Mouse (Mus musculus) MEL (cell line): Measurements from ENCODE around the gene Arhgap24. TPM values are rescaled to one million over a fixed set of nuclear protein-coding genes. Genes with fewer than 3 reads are reported as not detected.
A peak's percentile ranks its signal among the peaks of the same experiment; 100 is the strongest.

Experiments used
- DNase-seq: peaks from one replicate; pipeline ENCODE4 v3.0.0; 2011; ENCODE audit warnings: low read depth, low spot score
- H3K27ac ChIP-seq: 2 replicates; pipeline ENCODE4 v1.5.1; 2012; ENCODE audit warnings: low read depth, mild to moderate bottlenecking, control low read depth, low read length, moderate library complexity; ENCODE audit not compliant: control insufficient read depth
- H3K27me3 ChIP-seq, 2 experiments: fragments of 150-350 bp in 1 of 2; sonication (generic) in 1 of 2; 2 replicates each; pipeline ENCODE4 v1.6.1; 2012; ENCODE audit warnings: low read length in 2 of 2, mild to moderate bottlenecking in 2 of 2, improper control_type of control experiment in 1 of 2, moderate library complexity in 1 of 2; ENCODE audit not compliant: insufficient read depth in 2 of 2, control insufficient read depth in 1 of 2
- H3K36me3 ChIP-seq, 2 experiments: 2 replicates each; pipeline ENCODE4 v1.6.1; 2012 to 2014; ENCODE audit warnings: low read length in 2 of 2, improper control_type of control experiment in 1 of 2, inconsistent platforms in 1 of 2, mild to moderate bottlenecking in 1 of 2; ENCODE audit not compliant: insufficient read depth in 2 of 2, control insufficient read depth in 1 of 2
- H3K4me1 ChIP-seq, 2 experiments: fragments of 150-350 bp in 1 of 2; sonication (generic) in 1 of 2; 2 replicates each; pipeline ENCODE4 v1.6.1; 2012; ENCODE audit warnings: low read length in 2 of 2, improper control_type of control experiment in 1 of 2, mild to moderate bottlenecking in 1 of 2; ENCODE audit not compliant: insufficient read depth in 2 of 2, control insufficient read depth in 1 of 2
- H3K4me3 ChIP-seq, 2 experiments: fragments of 150-350 bp in 1 of 2; sonication (generic) in 1 of 2; 2 replicates each; pipeline ENCODE4 v1.5.1; 2012; ENCODE audit warnings: low read depth in 2 of 2, low read length in 2 of 2, mild to moderate bottlenecking in 2 of 2, moderate library complexity in 2 of 2, control low read depth in 1 of 2, improper control_type of control experiment in 1 of 2; ENCODE audit not compliant: control insufficient read depth in 1 of 2, insufficient read depth in 1 of 2
- H3K79me2 ChIP-seq: 2 replicates; pipeline ENCODE4 v1.6.1; 2012; ENCODE audit warnings: mild to moderate bottlenecking, low read length, moderate library complexity; ENCODE audit not compliant: control insufficient read depth, poor library complexity, insufficient read depth
- H3K9ac ChIP-seq: 2 replicates; pipeline ENCODE4 v1.6.1; 2012; ENCODE audit warnings: low read depth, mild to moderate bottlenecking, control low read depth, low read length, moderate library complexity; ENCODE audit not compliant: control insufficient read depth, poor library complexity, severe bottlenecking
- H3K9me3 ChIP-seq: fragments of 150-350 bp; sonication (generic); replicated peaks from 2 replicates; pipeline ENCODE4 v1.6.1; 2012; ENCODE audit warnings: mild to moderate bottlenecking, low read length, improper control_type of control experiment, moderate library complexity; ENCODE audit not compliant: insufficient read depth
- CTCF ChIP-seq, 3 experiments: IDR thresholded peaks in 2 of 3; conservative IDR thresholded peaks in 1 of 3; 2 replicates each; pipeline ENCODE4 v1.5.1; 2011 to 2012; ENCODE audit warnings: low read length in 3 of 3, low read depth in 2 of 3, mild to moderate bottlenecking in 2 of 3, improper control_type of control experiment in 1 of 3, inconsistent platforms in 1 of 3, mixed read lengths in 1 of 3, moderate library complexity in 1 of 3; ENCODE audit not compliant: control insufficient read depth in 1 of 3, insufficient read depth in 1 of 3, poor library complexity in 1 of 3, severe bottlenecking in 1 of 3
- E2F4 ChIP-seq: IDR thresholded peaks from 2 replicates; pipeline ENCODE4 v1.6.1; 2011; ENCODE audit warnings: low read depth, low read length, improper control_type of control experiment, borderline replicate concordance
- ELF1 ChIP-seq: IDR thresholded peaks from 2 replicates; pipeline ENCODE4 v1.6.1; 2014; ENCODE audit warnings: low read depth, mild to moderate bottlenecking, inconsistent platforms, low read length, improper control_type of control experiment, moderate library complexity
- EP300 ChIP-seq, 2 experiments: IDR thresholded peaks; 2 replicates each; pipeline ENCODE4 v1.6.1; 2011; ENCODE audit warnings: improper control_type of control experiment in 2 of 2, low read length in 2 of 2, low read depth in 1 of 2, mild to moderate bottlenecking in 1 of 2
- ETS1 ChIP-seq: IDR thresholded peaks from 2 replicates; pipeline ENCODE4 v1.6.1; 2012; ENCODE audit warnings: low read depth, mild to moderate bottlenecking, inconsistent platforms, low read length, improper control_type of control experiment, moderate library complexity
- KAT2A ChIP-seq: conservative IDR thresholded peaks from 2 replicates; pipeline ENCODE4 v1.6.1; 2012; ENCODE audit warnings: low read depth, low read length, improper control_type of control experiment, inconsistent platforms
- MAX ChIP-seq: IDR thresholded peaks from 2 replicates; pipeline ENCODE4 v1.6.1; 2011; ENCODE audit warnings: low read length, improper control_type of control experiment
- MXI1 ChIP-seq: IDR thresholded peaks from 2 replicates; pipeline ENCODE4 v1.6.1; 2011; ENCODE audit warnings: mild to moderate bottlenecking, low read depth, low read length, improper control_type of control experiment
- MYB ChIP-seq: IDR thresholded peaks from 2 replicates; pipeline ENCODE4 v1.6.1; 2011; ENCODE audit warnings: mild to moderate bottlenecking, low read depth, low read length, improper control_type of control experiment
- MYC ChIP-seq: IDR thresholded peaks from 2 replicates; pipeline ENCODE4 v1.6.1; 2011; ENCODE audit warnings: low read depth, mild to moderate bottlenecking, low read length, improper control_type of control experiment, moderate library complexity
- NRF1 ChIP-seq: IDR thresholded peaks from 2 replicates; pipeline ENCODE4 v1.6.1; 2014; ENCODE audit warnings: low read depth, mild to moderate bottlenecking, inconsistent platforms, low read length, improper control_type of control experiment, moderate library complexity; ENCODE audit not compliant: poor library complexity, insufficient read depth, severe bottlenecking
- POLR2AphosphoS5 ChIP-seq: IDR thresholded peaks from 2 replicates; pipeline ENCODE4 v1.6.1; 2012; ENCODE audit warnings: low read depth, borderline replicate concordance, mild to moderate bottlenecking, inconsistent platforms, low read length, moderate library complexity, mixed read lengths
- RAD21 ChIP-seq: IDR thresholded peaks from 2 replicates; pipeline ENCODE4 v1.6.1; 2011; ENCODE audit warnings: mild to moderate bottlenecking, low read depth, low read length, improper control_type of control experiment
- SIN3A ChIP-seq: IDR thresholded peaks from 2 replicates; pipeline ENCODE4 v1.6.1; 2012; ENCODE audit warnings: low read length, improper control_type of control experiment, inconsistent platforms
- SMC3 ChIP-seq: IDR thresholded peaks from 2 replicates; pipeline ENCODE4 v1.6.1; 2011; ENCODE audit warnings: low read depth, low read length, improper control_type of control experiment
- TBP ChIP-seq: IDR thresholded peaks from 2 replicates; pipeline ENCODE4 v1.8.0; 2011; ENCODE audit warnings: low read depth, low read length, improper control_type of control experiment
- TCF12 ChIP-seq: IDR thresholded peaks from 2 replicates; pipeline ENCODE4 v1.6.1; 2014; ENCODE audit warnings: low read depth, mild to moderate bottlenecking, inconsistent platforms, low read length, improper control_type of control experiment, moderate library complexity
- USF1 ChIP-seq: IDR thresholded peaks from 2 replicates; pipeline ENCODE4 v1.6.1; 2014; ENCODE audit warnings: low read depth, mild to moderate bottlenecking, inconsistent platforms, low read length, improper control_type of control experiment, moderate library complexity
- ZMIZ1 ChIP-seq: IDR thresholded peaks from 2 replicates; pipeline ENCODE4 v1.6.1; 2012; ENCODE audit warnings: low read depth, mild to moderate bottlenecking, inconsistent platforms, low read length, improper control_type of control experiment, moderate library complexity
- ZNF384 ChIP-seq: IDR thresholded peaks from 2 replicates; pipeline ENCODE4 v1.6.1; 2012; ENCODE audit warnings: low read depth, mild to moderate bottlenecking, inconsistent platforms, low read length, improper control_type of control experiment
- polyA plus RNA-seq, 2 experiments: library from polyadenylated mRNA; stranded (reverse) in 1 of 2; unstranded in 1 of 2; fragments of >175 nt in 1 of 2; fragments of >200 nt in 1 of 2; gene quantifications; 2 replicates each; pipeline versions ENCODE4 v1.2.1 to v1.2.4; 2012; ENCODE audit warnings: low replicate concordance in 2 of 2, low read depth in 1 of 2; ENCODE audit not compliant: insufficient read length in 2 of 2, insufficient read depth in 1 of 2, missing spikeins in 1 of 2
- total RNA-seq: library from RNA; depleted of rRNA; stranded (reverse); fragments of 300-350 nt; gene quantifications from 2 replicates; pipeline ENCODE4 v1.2.3, GENCODE M21; 2012

Arhgap24 gene
- total and polyA plus RNA-seq, 3 experiments, result not detected

DNA sequence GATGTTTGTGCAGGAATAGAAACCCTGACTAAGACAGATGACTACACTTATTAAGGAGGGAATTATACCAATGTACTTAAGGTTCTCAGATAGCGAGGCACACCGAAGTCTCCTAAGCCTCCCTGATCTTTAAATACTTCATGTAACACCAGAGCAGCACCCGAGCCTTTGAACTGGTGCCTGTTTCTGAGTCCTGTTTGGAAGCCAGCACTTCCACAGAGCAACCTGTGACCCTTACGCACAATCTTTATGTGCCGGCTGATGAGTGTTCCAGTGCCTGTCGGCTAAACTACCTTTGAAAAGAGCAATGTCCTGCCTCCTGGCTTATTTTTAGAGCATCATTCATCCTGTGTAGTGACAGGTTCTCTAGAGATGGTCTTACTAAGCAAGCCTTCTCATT is 221.4 kb downstream of the Arhgap24 start:
- Histone ChIP-seq H3K4me1 (no peaks in the 10 kb centered on the region), H3K27me3 (no peaks in the 10 kb centered on the region), H3K27ac (no peak overlapping the region), H3K9me3 (no peaks in the 10 kb centered on the region), H3K36me3 (no peaks in the 10 kb centered on the region), H3K9ac (no peak overlapping the region), H3K79me2 (no peaks in the 10 kb centered on the region), H3K4me3 (no peak overlapping the region)
- DNase-seq, result no peak
- TF ChIP-seq MAX, result no peak
- TF ChIP-seq MXI1, result no peak

DNA sequence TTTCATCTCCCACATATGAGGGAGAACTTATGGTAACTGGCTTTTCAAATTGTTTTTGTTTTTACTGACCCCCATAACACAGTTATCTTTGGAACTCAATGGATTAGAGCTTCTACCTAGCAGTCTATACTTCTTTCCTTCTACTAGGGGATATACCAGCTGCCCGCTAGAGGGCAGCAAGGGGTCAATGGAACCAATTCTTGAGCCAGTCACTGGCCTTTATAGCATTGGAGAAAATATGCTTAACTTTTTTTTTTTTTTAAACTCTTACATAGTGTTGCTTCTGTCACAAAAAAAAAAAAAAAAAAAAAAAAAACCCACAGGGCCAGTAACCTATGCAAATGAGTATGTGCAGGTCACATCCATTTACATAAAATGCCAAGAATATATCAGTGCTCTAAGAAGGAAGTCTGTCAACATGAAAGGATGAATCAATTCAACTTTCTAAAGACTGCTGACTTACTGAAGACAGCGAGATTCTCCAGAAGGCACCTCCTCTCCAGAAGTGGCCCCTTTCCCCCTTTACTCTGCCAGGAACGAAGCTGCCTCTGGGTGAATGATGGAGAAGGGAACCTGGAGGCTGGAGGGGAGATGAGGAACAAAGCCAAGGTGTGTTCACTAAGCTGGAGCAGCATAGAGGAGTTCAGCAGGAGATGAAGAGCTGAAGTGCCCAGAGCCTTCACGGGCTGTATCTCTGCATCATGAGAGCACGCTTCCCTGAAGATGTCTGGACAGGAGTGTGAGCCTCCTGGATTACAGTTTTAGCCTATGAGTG is 222.3 kb downstream of the Arhgap24 start:
- H3K9ac ChIP-seq, result no peak overlapping the region
- no peaks in the 10 kb centered on the region for H3K36me3 ChIP-seq
- no peak overlapping the region for H3K27ac ChIP-seq
- no peak overlapping the region for H3K4me3 ChIP-seq
- H3K79me2 ChIP-seq, result no peaks in the 10 kb centered on the region
- H3K27me3 ChIP-seq, result no peaks in the 10 kb centered on the region
- 0 out of 2 replicates have a peak, but pooled peaks have one; percentile 29 for TF ChIP-seq SMC3
- TF ChIP-seq USF1, result no peak
- TF ChIP-seq CTCF (IDR thresholded peaks at IDR 0.05 in 2 of 3, conservative IDR thresholded peaks at IDR 0.05 in 1 of 3; ENCODE audit: control insufficient read depth in 1 of 3, insufficient read depth in 1 of 3, low read depth in 2 of 3, low read length in 3 of 3, poor library complexity in 1 of 3, severe bottlenecking in 1 of 3), result peak; percentile 37 to 47 (median 45)
- no peak for TF ChIP-seq POLR2AphosphoS5
- no peak for TF ChIP-seq KAT2A
- no peak for TF ChIP-seq ZMIZ1
- no peak for TF ChIP-seq E2F4
- no peak for TF ChIP-seq TBP
- TF ChIP-seq ETS1, result no peak
- TF ChIP-seq MAX, result no peak
- no peak for TF ChIP-seq NRF1
- TF ChIP-seq RAD21, result peak; percentile 25
- TF ChIP-seq, all 39 proteins: peak for 3
- H3K9me3 ChIP-seq, result no peaks in the 10 kb centered on the region
- no peaks in the 10 kb centered on the region for H3K4me1 ChIP-seq
- peak; percentile 19 for DNase-seq

DNA sequence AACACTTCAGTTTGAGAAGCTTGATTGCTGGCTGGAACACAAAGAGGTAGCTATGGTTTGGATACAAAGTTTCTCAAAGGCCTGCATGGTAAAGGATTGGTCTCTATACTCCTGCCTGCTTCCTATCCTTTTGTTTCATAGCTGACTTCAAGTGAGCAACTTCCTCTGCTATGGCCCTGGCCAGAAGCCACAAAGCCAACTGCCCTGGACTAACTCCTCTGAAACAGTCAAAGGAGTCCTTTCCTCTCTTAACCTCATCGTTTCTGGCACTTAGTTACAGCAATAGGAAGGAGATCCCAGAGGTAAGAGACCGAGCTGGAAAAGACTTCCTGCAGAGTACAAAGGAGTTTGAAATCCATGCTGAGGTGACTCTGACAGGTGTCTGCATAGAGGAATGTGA is 224.0 kb downstream of the Arhgap24 start:
- no peaks in the 10 kb centered on the region for H3K36me3 ChIP-seq
- no peaks in the 10 kb centered on the region for H3K9me3 ChIP-seq

More for the DNA sequence above, 224.0 kb downstream of the Arhgap24 start:
- TF ChIP-seq ELF1, result no peak
- no peak for TF ChIP-seq USF1
- no peak for TF ChIP-seq ZNF384
- TF ChIP-seq MYB, result no peak
- no peak for TF ChIP-seq NRF1
- TF ChIP-seq MYC, result no peak
- TF ChIP-seq TCF12, result no peak
- no peak for TF ChIP-seq SIN3A
- TF ChIP-seq EP300 (IDR thresholded peaks at IDR 0.05; ENCODE audit: low read depth in 1 of 2, low read length in 2 of 2), result no peak
- H3K4me3 ChIP-seq, result no peak overlapping the region
- H3K27ac ChIP-seq, result no peak overlapping the region
- no peaks in the 10 kb centered on the region for H3K4me1 ChIP-seq
- no peak overlapping the region for H3K9ac ChIP-seq
- DNase-seq, result no peak
- H3K79me2 ChIP-seq, result no peaks in the 10 kb centered on the region
- no peaks in the 10 kb centered on the region for H3K27me3 ChIP-seq
